Mouse (Mus musculus): ENCODE measurements around the gene Trim80. TPM values are rescaled to one million over a fixed set of nuclear protein-coding genes. Genes with fewer than 3 reads are reported as not detected.
"Not testable (repeated sequence)": the region's sequence is repeated elsewhere in the genome, so short reads cannot be mapped to it uniquely, and the experiment has no call there.

Trim80 gene
- polyA plus RNA-seq, 1 experiment from 2014 or later, result 0.10 TPM

GRCm38 (mm10) chr11:115472183-115472582 lies 31.8 kb downstream of the Trim80 start:
- Histone ChIP-seq H3K9me3 (ENCODE audit: control insufficient read depth, low read length) (no peaks in the 10 kb centered on the region), H3K9ac (ENCODE audit: low read length) (no peak overlapping the region), H3K4me2 (replicated peaks; ENCODE audit: low read depth) (no peak overlapping the region), H3K27ac (replicated peaks) (no peak overlapping the region; the same call in 1 of the 2 replicates), H3K4me1 (replicated peaks; ENCODE audit: control insufficient read depth, insufficient read depth) (peaks cover 4% of the 10 kb centered on the region; the same call in 1 of the 2 replicates), H3K4me3 (ENCODE audit: low read depth, low read length) (no peak overlapping the region), H3K27me3 (ENCODE audit: control insufficient read depth, insufficient read depth, low read length) (no peaks in the 10 kb centered on the region), H3K36me3 (ENCODE audit: control insufficient read depth, insufficient read depth, low read length) (no peaks in the 10 kb centered on the region)
- TF ChIP-seq CTCF (IDR thresholded peaks at IDR 0.05; ENCODE audit: low read depth), result no peak
- DNase-seq (ENCODE audit: low spot score) (no peak), ATAC-seq (ENCODE audit: low FRiP score, low TSS enrichment) (no peak)
- 71% methylated on average over 7 of the region's 7 CpGs for WGBS

- 17% methylated on average over 15 of the region's 15 CpGs for WGBS
- peak overlapping the region; percentile 24 for H3K27ac ChIP-seq (replicated peaks)
- H3K4me2 ChIP-seq (replicated peaks; ENCODE audit: low read depth), result peak overlapping the region; percentile 8; the same call in 1 of the 2 replicates
- DNase-seq (ENCODE audit: low spot score) (peak; percentile 93), ATAC-seq (ENCODE audit: low FRiP score, low TSS enrichment) (peak; percentile 57)
- H3K36me3 ChIP-seq (ENCODE audit: control insufficient read depth, insufficient read depth, low read length), result no peaks in the 10 kb centered on the region
- H3K4me1 ChIP-seq (replicated peaks; ENCODE audit: control insufficient read depth, insufficient read depth), result peaks cover 4% of the 10 kb centered on the region; the same call in 1 of the 2 replicates
- H3K9me3 ChIP-seq (ENCODE audit: control insufficient read depth, low read length), result no peaks in the 10 kb centered on the region
- no peak overlapping the region for H3K4me3 ChIP-seq (ENCODE audit: low read depth, low read length)
- H3K9ac ChIP-seq (ENCODE audit: low read length), result no peak overlapping the region
- no peak for TF ChIP-seq EP300 (optimal IDR thresholded peaks at IDR 0.05)
- peak; percentile 98 for TF ChIP-seq CTCF (IDR thresholded peaks at IDR 0.05; ENCODE audit: low read depth)
- H3K27me3 ChIP-seq (ENCODE audit: control insufficient read depth, insufficient read depth, low read length), result no peaks in the 10 kb centered on the region
These were observed 33.4 kb downstream of the Trim80 start for GRCm38 (mm10) chr11:115473626-115474275.

DNA sequence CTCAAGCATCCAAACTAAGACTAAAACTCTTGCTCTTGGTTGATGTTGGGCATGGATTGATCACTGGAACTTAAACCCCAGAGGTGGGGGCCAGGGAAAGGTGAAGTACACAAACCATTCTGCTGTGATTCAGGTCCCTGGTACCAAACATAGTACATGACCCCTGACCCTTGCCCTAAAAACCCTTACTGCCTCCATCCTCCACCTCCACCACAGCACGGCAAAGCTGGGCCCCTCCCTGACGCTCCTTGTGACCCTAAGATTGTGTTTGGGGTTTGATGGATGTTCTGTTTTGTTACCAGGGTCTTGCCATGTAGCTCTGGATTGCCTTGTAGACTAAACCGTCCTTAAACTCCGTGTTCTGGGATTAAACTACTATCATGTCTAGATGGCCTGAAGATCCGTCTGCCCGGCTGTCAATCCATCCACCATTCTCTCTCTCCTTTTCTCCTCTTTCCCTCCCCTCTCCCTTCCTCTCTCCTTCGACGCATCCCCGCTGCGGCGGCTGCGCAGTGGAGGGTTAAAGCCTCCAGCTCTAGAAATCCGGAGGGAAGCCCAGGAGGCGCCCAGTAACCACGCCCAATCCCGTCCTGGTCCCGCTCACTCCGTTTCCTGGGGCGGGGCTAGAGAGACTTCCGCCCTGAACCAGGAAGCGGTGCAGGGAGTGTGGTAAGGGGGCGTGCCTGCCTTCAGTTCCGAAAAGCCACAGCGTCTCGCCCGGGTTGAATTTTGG lies 34.8 kb downstream of the Trim80 start, which contains the start of gene Armc7:
Armc7 (plus strand) TSS at position 643 of the 733 bp plus-strand sequence.
- H3K36me3 ChIP-seq (ENCODE audit: control insufficient read depth, insufficient read depth, low read length), result no peaks in the 10 kb centered on the region
- 1% methylated on average over 26 of the region's 26 CpGs for WGBS
- peak; percentile 15; the same call in 1 of the 2 replicates for TF ChIP-seq CTCF (IDR thresholded peaks at IDR 0.05; ENCODE audit: low read depth)
- TF ChIP-seq EP300 (optimal IDR thresholded peaks at IDR 0.05), result no peak
- no peaks in the 10 kb centered on the region for H3K27me3 ChIP-seq (ENCODE audit: control insufficient read depth, insufficient read depth, low read length)
- H3K9ac ChIP-seq (ENCODE audit: low read length), result peak within 1 kb of the TSS; percentile 88
- ATAC-seq (ENCODE audit: low FRiP score, low TSS enrichment) (peak; percentile 95), DNase-seq (ENCODE audit: low spot score) (peak; percentile 97)
- H3K4me1 ChIP-seq (replicated peaks; ENCODE audit: control insufficient read depth, insufficient read depth), result peaks cover 4% of the 10 kb centered on the region; the same call in 1 of the 2 replicates
- H3K9me3 ChIP-seq (ENCODE audit: control insufficient read depth, low read length), result no peaks in the 10 kb centered on the region
- peak within 1 kb of the TSS; percentile 78 for H3K27ac ChIP-seq (replicated peaks)
- peak within 1 kb of the TSS; percentile 81 for H3K4me3 ChIP-seq (ENCODE audit: low read depth, low read length)
- H3K4me2 ChIP-seq (replicated peaks; ENCODE audit: low read depth), result peak within 1 kb of the TSS; percentile 94

- TF ChIP-seq EP300 (optimal IDR thresholded peaks at IDR 0.05) (no peak), CTCF (IDR thresholded peaks at IDR 0.05; ENCODE audit: low read depth) (no peak)
- Histone ChIP-seq H3K9me3 (ENCODE audit: control insufficient read depth, low read length) (no peaks in the 10 kb centered on the region), H3K4me1 (replicated peaks; ENCODE audit: control insufficient read depth, insufficient read depth) (peaks cover 4% of the 10 kb centered on the region; the same call in 1 of the 2 replicates), H3K27me3 (ENCODE audit: control insufficient read depth, insufficient read depth, low read length) (no peaks in the 10 kb centered on the region), H3K36me3 (ENCODE audit: control insufficient read depth, insufficient read depth, low read length) (no peaks in the 10 kb centered on the region), H3K9ac (ENCODE audit: low read length) (peak overlapping the region; percentile 88), H3K27ac (replicated peaks) (peak overlapping the region; percentile 56; the same call in 1 of the 2 replicates), H3K4me2 (replicated peaks; ENCODE audit: low read depth) (peak overlapping the region; percentile 94), H3K4me3 (ENCODE audit: low read depth, low read length) (peak overlapping the region; percentile 81)
- DNase-seq (ENCODE audit: low spot score) (no peak), ATAC-seq (ENCODE audit: low FRiP score, low TSS enrichment) (peak; percentile 24; the same call in 1 of the 2 replicates)
- WGBS, result 3% methylated on average over 28 of the region's 28 CpGs
These were observed 35.5 kb downstream of the Trim80 start for GRCm38 (mm10) chr11:115475758-115476237.

GRCm38 (mm10) chr11:115476630-115477029 lies 36.3 kb downstream of the Trim80 start:
- not testable (repeated sequence) for H3K4me3 ChIP-seq (ENCODE audit: low read depth, low read length); H3K9ac ChIP-seq (ENCODE audit: low read length); H3K27ac ChIP-seq (replicated peaks); H3K36me3 ChIP-seq (ENCODE audit: control insufficient read depth, insufficient read depth, low read length); DNase-seq (ENCODE audit: low spot score); H3K27me3 ChIP-seq (ENCODE audit: control insufficient read depth, insufficient read depth, low read length); ATAC-seq (ENCODE audit: low FRiP score, low TSS enrichment); H3K9me3 ChIP-seq (ENCODE audit: control insufficient read depth, low read length); H3K4me1 ChIP-seq (replicated peaks; ENCODE audit: control insufficient read depth, insufficient read depth)
- WGBS, result 71% methylated on average over 4 of the region's 4 CpGs
- H3K4me2 ChIP-seq (replicated peaks; ENCODE audit: low read depth), result 0 out of 2 replicates have a peak overlapping the region, but pooled peaks have one; percentile 94

DNA sequence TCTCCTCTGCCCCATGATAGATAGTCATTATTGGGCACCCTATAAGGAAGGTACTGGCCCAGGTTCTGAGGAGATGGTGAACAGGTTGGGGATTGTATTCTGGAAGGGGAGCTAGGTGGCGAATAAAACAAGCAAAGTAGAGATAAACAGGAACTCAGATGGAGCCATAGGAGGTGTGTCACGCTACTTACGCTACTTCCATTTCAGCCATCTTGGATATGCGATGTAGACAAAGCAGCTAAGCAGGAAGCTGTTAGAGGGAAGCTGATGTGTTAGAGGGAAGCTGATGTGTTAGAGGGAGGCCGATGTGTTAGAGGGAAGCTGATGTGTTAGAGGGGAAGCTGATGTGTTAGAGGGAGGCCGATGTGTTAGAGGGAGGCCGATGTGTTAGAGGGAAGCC lies 37.0 kb downstream of the Trim80 start:
- not testable (repeated sequence) for H3K27me3 ChIP-seq (ENCODE audit: control insufficient read depth, insufficient read depth, low read length); ATAC-seq (ENCODE audit: low FRiP score, low TSS enrichment); H3K4me2 ChIP-seq (replicated peaks; ENCODE audit: low read depth); DNase-seq (ENCODE audit: low spot score); H3K36me3 ChIP-seq (ENCODE audit: control insufficient read depth, insufficient read depth, low read length); H3K9ac ChIP-seq (ENCODE audit: low read length); H3K27ac ChIP-seq (replicated peaks); H3K4me1 ChIP-seq (replicated peaks; ENCODE audit: control insufficient read depth, insufficient read depth); H3K4me3 ChIP-seq (ENCODE audit: low read depth, low read length); H3K9me3 ChIP-seq (ENCODE audit: control insufficient read depth, low read length)
- 83% methylated on average over 7 of the region's 7 CpGs for WGBS
